Mouse (Mus musculus): Measurements from ENCODE around the gene Tom1. TPM values are rescaled to one million over a fixed set of nuclear protein-coding genes. Genes with fewer than 3 reads are reported as not detected.

Gene Tom1
- polyA plus RNA-seq (2016; fragmentation: Nextera tagmentation; extraction: Ambion mirVana) = 40.3 and 46.4 TPM in 2 replicates

DNA sequence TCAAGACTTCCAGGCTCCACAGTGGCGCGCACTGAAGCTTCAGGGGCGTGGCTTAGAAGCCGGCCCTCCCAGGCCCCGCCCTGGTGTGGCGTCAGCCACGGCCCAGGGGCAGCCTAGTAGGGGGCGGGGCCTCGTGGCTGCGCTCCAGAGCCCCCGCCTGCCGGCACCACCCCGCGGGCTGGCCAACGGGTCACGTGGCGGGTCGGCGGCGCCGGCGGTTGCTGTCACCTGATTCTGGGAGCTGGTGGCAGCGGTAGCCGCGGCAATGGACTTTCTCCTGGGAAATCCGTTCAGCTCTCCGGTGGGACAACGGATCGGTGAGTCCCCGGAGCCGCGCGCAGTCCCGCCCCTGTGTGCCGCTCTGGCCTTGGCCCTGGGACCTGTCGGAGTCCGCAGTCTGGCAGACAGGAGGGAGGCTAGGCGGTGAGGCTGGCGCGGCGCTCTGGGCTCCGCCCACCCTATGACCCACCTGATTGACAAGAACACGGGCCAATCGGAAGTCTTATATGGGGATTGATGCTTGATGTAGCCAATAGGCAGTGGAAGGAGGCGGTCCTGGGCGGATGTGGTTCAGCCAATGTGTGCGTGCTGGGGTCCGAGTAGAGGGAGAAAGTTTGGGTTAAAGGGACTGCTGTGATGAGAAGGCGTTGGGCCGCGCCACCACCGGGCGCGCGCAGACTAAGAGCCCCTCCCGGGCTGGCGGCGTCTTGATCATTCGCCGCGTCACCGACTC is at the start of gene Tom1:
TSS of gene Tom1 (plus strand) at position 195 of the 733 bp plus-strand sequence.
- Histone ChIP-seq H3K4me3 (peak within 1 kb of the TSS; percentile 78), H3K36me3 (peaks cover 28% of the 10 kb centered on the region), H3K27ac (peak within 1 kb of the TSS; percentile 90), H3K9me3 (no peaks in the 10 kb centered on the region), H3K27me3 (ENCODE audit: insufficient read depth, poor library complexity, severe bottlenecking) (no peaks in the 10 kb centered on the region), H3K4me1 (peaks cover 31% of the 10 kb centered on the region)
- under 1% methylated on average over 62 of the region's 62 CpGs for WGBS
- peak; percentile 99 for DNase-seq (ENCODE audit: low spot score)

DNA sequence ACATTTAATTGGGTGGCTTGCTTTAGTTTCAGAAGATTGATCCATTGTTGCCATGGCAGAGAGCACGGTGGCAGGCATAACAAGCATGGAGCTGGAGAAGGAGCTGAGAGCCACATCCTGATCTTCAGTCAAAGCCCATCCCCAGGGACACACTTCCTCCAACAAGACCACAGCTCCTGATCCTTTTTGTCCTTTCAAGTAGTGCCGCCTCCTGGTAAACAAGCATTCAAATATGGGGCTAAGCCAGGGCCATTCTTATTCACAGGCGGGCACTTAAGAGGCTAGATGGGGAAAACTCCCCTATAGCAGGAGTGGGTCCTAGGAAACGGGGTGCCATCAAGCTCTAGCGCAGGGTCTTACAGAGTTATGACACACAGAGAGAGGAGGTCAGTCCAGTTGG is 46.1 kb upstream of the Tom1 start:
- DNase-seq (ENCODE audit: low spot score) = no peak
- H3K9me3 ChIP-seq = no peaks in the 10 kb centered on the region
- H3K27ac ChIP-seq = no peak overlapping the region
- peaks cover 2% of the 10 kb centered on the region for H3K27me3 ChIP-seq (ENCODE audit: insufficient read depth, poor library complexity, severe bottlenecking)
- peaks cover 4% of the 10 kb centered on the region; the same call in 1 of the 2 replicates for H3K4me1 ChIP-seq
- WGBS = 79% methylated on average over 5 of the region's 5 CpGs
- H3K36me3 ChIP-seq = no peaks in the 10 kb centered on the region
- no peak overlapping the region for H3K4me3 ChIP-seq

DNA sequence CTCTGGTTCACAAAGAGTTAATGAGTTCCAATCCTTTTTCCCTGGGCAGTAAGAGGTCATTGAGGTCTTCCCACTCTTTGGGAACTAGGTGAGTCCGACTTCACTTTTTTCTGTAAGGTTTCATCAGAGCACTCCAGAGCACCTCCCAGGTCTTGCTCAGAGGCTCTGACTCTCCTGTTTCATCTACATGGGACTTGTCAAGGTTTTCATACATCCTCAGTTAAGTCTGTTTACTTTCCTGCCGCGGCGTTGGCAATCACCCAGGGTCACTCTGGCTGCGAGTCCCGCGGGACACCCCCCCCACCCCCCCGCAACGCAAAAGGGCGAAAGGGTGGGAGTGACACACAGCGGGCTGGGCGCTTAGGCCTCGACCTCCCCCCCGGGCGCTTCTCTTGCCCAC is 43.5 kb upstream of the Tom1 start:
- H3K9me3 ChIP-seq = no peaks in the 10 kb centered on the region
- no peaks in the 10 kb centered on the region for H3K36me3 ChIP-seq
- peak overlapping the region; percentile 25 for H3K4me3 ChIP-seq
- H3K27me3 ChIP-seq (ENCODE audit: insufficient read depth, poor library complexity, severe bottlenecking) = peaks cover 2% of the 10 kb centered on the region
- WGBS = 27% methylated on average over 15 of the region's 15 CpGs
- no peak overlapping the region for H3K27ac ChIP-seq
- DNase-seq (ENCODE audit: low spot score) = no peak
- peaks cover 9% of the 10 kb centered on the region for H3K4me1 ChIP-seq

DNA sequence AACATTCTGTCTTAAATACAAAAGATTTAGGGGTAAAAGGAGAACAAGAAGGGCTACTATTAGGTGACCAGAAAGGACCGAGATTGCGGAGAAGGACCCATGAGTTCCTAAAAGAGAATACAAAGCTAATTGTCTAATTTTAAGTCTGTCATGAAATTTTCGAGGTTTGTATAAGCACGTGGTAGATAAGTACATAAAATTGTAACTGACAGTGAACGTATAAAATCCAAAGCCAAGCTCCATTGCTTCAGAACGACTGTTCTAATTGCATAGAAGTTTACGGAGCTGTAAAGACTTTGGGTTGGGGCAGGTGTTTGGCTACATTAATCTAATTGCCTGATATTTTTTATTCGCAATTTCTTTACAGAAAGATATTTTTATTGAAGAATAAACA is 40.4 kb upstream of the Tom1 start, which contains the start of gene Hmgxb4:
TSS of gene Hmgxb4 (plus strand) at position 276 of the 394 bp plus-strand sequence.
- 15% methylated on average over 8 of the region's 8 CpGs for WGBS
- Histone ChIP-seq H3K27me3 (ENCODE audit: insufficient read depth, poor library complexity, severe bottlenecking) (peaks cover 2% of the 10 kb centered on the region), H3K36me3 (no peaks in the 10 kb centered on the region), H3K4me1 (peaks cover 9% of the 10 kb centered on the region), H3K4me3 (peak within 1 kb of the TSS; percentile 93), H3K27ac (peak within 1 kb of the TSS; percentile 100), H3K9me3 (no peaks in the 10 kb centered on the region)
- DNase-seq (ENCODE audit: low spot score) = no peak

DNA sequence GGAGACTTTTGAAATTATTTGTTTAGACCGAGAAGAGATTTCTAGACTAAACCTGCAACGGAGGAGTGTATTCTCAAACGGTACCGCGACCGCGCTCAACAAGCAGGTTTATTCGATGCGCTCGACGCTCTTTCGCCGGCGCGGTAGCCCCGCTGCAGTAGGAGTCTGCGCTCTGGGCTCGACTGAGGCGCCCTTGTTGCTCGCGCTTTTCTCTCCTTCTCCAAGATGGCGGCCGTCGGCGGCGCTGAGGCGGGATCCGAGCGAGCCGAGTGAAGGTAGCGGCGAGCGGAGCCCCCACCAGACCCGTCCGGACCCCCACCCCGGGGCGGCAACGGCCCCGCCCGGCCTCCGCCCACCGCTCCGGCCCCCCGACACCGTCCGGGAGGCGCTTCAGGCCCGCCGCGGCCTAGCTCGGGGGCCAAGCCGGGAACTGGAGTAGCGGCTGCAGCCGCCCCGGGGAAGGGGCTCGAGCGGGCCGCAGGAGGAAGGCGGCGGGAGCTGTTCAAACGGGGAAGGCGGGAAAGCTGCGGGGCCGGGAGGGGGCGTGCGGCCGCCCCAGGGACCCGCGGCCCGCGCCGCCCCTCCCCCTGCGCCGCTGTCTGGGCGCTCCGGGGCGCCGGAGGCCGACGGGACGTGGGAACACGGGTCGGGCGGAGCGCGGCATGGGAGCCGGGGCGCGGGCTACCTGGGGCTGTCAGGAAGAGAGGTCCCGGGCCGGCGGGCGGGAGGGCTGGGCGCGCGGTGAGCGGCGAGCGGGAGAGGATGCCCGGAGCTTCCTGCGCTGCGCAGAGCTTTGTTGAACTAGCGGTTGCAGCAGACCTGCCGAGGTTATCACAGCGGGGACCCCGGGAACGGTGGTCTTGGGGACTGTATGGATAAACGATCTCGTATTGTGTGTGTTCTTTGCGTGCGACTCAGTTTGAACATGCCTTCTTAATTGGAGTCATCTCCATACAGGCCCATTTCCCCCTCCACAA is 39.7 kb upstream of the Tom1 start:
- WGBS = under 1% methylated on average over 97 of the region's 111 CpGs
- H3K36me3 ChIP-seq = peaks cover 3% of the 10 kb centered on the region

DNA sequence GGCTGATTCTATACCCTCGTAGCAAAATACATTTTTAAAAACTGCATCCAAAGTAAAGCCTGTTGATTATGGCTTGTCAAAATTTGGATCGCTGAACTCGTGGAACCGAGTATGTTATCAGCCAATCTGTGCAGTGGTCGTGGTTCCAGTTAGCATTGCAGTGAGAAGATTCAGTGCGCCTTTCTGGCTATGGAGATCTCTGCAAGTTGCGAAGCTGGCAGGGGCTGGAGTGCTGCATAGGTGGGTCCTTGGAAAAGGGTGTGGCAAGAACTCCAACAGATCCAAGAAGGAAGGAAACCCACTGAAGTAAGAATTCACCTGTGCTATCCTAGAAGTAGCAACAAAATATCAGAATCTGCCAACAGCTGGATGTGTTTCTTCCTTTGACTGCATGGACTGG is 39.0 kb upstream of the Tom1 start:
- peaks cover 10% of the 10 kb centered on the region for H3K36me3 ChIP-seq
- WGBS = 6% methylated on average over 7 of the region's 7 CpGs
- peak overlapping the region; percentile 100 for H3K27ac ChIP-seq
- peak overlapping the region; percentile 93 for H3K4me3 ChIP-seq
- DNase-seq (ENCODE audit: low spot score) = no peak
- H3K4me1 ChIP-seq = peaks cover 9% of the 10 kb centered on the region
- no peaks in the 10 kb centered on the region for H3K9me3 ChIP-seq
- H3K27me3 ChIP-seq (ENCODE audit: insufficient read depth, poor library complexity, severe bottlenecking) = peaks cover 2% of the 10 kb centered on the region

More for the DNA sequence above, 39.7 kb upstream of the Tom1 start:
- peak overlapping the region; percentile 100 for H3K27ac ChIP-seq
- peak; percentile 94 for DNase-seq (ENCODE audit: low spot score)
- peaks cover 2% of the 10 kb centered on the region for H3K27me3 ChIP-seq (ENCODE audit: insufficient read depth, poor library complexity, severe bottlenecking)
- peak overlapping the region; percentile 93 for H3K4me3 ChIP-seq
- peaks cover 9% of the 10 kb centered on the region for H3K4me1 ChIP-seq
- H3K9me3 ChIP-seq = no peaks in the 10 kb centered on the region

DNA sequence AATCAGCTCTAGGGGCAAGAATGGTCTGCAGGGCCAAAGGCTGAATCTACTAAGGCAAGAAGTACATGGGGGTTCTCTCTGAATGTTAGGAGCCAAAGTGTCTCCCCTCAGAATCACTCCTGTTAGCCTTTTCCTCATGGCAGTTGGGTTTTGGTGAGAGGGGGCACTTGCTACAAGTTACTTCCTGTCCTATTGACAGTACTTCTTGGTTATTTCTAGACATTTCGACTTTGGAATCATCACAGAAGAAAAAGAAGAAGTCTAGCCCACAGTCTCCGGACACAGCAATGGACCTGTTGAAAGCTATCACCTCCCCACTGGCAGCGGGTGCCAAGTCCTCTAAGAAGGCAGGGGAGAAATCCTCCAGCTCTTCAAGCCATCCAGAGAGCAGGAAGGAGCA is 33.1 kb upstream of the Tom1 start:
- Histone ChIP-seq H3K36me3 (peaks cover 57% of the 10 kb centered on the region), H3K9me3 (no peaks in the 10 kb centered on the region), H3K4me3 (no peak overlapping the region), H3K4me1 (no peaks in the 10 kb centered on the region), H3K27ac (no peak overlapping the region), H3K27me3 (ENCODE audit: insufficient read depth, poor library complexity, severe bottlenecking) (no peaks in the 10 kb centered on the region)
- no peak for DNase-seq (ENCODE audit: low spot score)
- 85% methylated on average over 3 of the region's 3 CpGs for WGBS

DNA sequence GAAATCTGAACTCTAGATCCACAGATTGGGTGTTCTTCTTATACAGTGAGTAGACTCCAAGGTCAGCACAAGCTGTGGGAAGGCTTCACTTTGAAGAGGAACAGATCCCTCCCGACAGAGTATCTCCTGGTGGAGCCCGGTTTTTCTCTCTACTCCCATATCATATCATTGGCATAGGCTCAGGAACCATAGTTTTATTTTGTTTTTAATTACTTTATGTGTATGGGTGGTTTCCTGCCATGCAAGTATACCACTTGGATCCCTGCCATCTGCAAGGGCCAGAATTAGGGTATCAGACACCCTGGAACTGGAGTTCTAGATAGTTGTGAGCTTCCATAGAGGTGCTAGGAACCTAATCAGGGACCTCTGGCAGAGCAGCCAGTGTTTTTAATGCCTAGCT is 24.7 kb upstream of the Tom1 start:
- H3K27me3 ChIP-seq (ENCODE audit: insufficient read depth, poor library complexity, severe bottlenecking) = no peaks in the 10 kb centered on the region
- no peaks in the 10 kb centered on the region for H3K9me3 ChIP-seq
- H3K27ac ChIP-seq = no peak overlapping the region
- DNase-seq (ENCODE audit: low spot score) = no peak
- H3K4me3 ChIP-seq = no peak overlapping the region
- 90% methylated on average over 2 of the region's 2 CpGs for WGBS
- H3K36me3 ChIP-seq = peaks cover 54% of the 10 kb centered on the region
- H3K4me1 ChIP-seq = peaks cover 5% of the 10 kb centered on the region; the same call in 1 of the 2 replicates

DNA sequence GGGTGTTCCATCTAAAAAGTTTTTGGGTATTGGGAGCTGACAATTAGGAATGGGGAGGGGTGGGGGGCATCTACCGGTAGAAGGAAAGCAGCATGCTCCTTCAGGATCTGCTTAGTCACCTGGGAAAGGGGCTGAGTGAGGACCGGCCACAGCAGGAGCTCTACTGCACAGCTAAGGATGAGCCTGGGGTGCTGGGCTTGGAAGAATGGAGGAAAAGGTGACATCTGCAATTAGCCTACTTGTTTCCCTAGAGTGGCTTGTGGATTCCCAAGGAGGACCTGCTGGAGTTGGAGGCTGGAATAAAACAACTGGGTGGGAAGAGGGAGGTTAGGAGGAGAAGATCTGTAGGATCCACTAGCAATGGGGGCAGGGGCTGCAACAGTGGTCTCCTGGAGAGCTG is 19.9 kb upstream of the Tom1 start:
- peaks cover 14% of the 10 kb centered on the region for H3K4me1 ChIP-seq
- no peak for DNase-seq (ENCODE audit: low spot score)

DNA sequence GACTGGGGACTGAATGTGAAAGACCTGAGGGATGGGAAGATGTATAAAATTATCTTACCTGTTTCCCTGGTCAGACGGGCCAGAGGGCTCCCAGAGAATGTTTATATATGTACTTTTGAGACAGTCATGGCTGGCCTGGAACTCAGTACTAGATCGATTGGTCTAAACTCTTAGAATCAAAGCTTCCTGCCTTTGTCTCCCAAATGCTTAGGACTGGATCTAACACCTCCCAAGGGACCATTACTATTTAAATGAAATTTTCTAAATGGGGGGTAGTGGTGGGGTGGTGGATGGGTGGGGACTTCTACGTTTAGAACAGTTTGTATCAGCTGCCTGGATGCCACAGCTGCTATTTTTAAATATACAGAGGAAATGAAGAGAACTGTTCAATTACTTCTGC is 19.5 kb upstream of the Tom1 start:
- peaks cover 11% of the 10 kb centered on the region for H3K36me3 ChIP-seq
- no peak for DNase-seq (ENCODE audit: low spot score)
- H3K27me3 ChIP-seq (ENCODE audit: insufficient read depth, poor library complexity, severe bottlenecking) = no peaks in the 10 kb centered on the region
- peaks cover 15% of the 10 kb centered on the region for H3K4me1 ChIP-seq
- no peak overlapping the region for H3K27ac ChIP-seq
- H3K9me3 ChIP-seq = no peaks in the 10 kb centered on the region
- no peak overlapping the region for H3K4me3 ChIP-seq
- 63% methylated on average over 3 of the region's 3 CpGs for WGBS

More for the DNA sequence above, 19.9 kb upstream of the Tom1 start:
- Histone ChIP-seq H3K36me3 (peaks cover 15% of the 10 kb centered on the region), H3K4me3 (no peak overlapping the region), H3K9me3 (no peaks in the 10 kb centered on the region), H3K27ac (no peak overlapping the region), H3K27me3 (ENCODE audit: insufficient read depth, poor library complexity, severe bottlenecking) (no peaks in the 10 kb centered on the region)
- WGBS = 48% methylated on average over 2 of the region's 2 CpGs

DNA sequence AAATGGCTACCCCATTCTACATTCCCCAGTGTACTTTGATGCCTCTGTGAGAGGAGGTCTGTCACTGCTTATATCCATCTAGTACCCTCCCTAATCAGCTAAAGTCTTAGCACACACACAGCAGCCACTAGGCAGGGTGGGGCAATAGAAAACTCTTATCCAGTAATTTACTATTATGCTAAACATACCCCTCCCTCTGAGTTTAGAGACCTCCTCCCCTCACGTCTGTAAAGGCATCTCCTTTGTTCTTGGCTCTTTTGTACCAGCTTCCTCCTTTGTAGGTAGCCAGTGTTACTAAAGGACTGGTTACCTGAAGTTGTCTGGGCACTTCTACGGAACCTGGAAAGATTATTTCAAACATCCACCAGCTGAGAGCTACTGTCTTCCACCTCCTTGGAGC is 17.5 kb upstream of the Tom1 start:
- Histone ChIP-seq H3K27me3 (ENCODE audit: insufficient read depth, poor library complexity, severe bottlenecking) (no peaks in the 10 kb centered on the region), H3K36me3 (peaks cover 12% of the 10 kb centered on the region; the same call in 1 of the 2 replicates), H3K27ac (no peak overlapping the region), H3K9me3 (no peaks in the 10 kb centered on the region), H3K4me3 (no peak overlapping the region), H3K4me1 (peaks cover 15% of the 10 kb centered on the region)
- DNase-seq (ENCODE audit: low spot score) = no peak
- WGBS = 67% methylated on average over 2 of the region's 2 CpGs

DNA sequence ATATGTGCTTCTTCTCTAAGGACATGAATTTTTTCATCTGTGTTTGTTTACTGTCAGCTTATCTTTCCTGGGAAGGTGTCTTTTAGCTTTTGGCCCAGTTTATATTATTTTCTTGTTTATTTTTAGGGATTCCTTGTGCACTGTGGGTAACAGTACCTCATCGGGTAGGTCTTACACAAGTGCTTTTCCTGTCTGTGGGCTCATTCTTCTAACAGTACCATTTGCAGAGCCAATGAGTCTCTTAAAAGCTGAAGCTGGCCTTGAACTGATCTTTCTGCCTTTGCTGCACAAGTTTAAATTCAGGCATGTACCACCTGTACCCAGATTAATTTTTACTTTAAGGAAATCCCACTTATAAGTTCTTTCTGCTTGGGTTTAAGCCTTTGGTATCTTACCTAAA is 17.1 kb upstream of the Tom1 start:
- Histone ChIP-seq H3K36me3 (peaks cover 16% of the 10 kb centered on the region), H3K27ac (no peak overlapping the region), H3K27me3 (ENCODE audit: insufficient read depth, poor library complexity, severe bottlenecking) (no peaks in the 10 kb centered on the region), H3K4me3 (no peak overlapping the region), H3K4me1 (peaks cover 15% of the 10 kb centered on the region), H3K9me3 (no peaks in the 10 kb centered on the region)
- DNase-seq (ENCODE audit: low spot score) = no peak
- 86% methylated on average over 1 of the region's 1 CpGs for WGBS

Data from heart, embryonic 10.5 days (tissue).